Mouse (Mus musculus): Measurements from ENCODE around the gene Iffo2. TPM values are rescaled to one million over a fixed set of nuclear protein-coding genes. Genes with fewer than 3 reads are reported as not detected.

Iffo2 gene
- polyA plus RNA-seq, 1 experiment from 2014 or later: 5.3 TPM

DNA sequence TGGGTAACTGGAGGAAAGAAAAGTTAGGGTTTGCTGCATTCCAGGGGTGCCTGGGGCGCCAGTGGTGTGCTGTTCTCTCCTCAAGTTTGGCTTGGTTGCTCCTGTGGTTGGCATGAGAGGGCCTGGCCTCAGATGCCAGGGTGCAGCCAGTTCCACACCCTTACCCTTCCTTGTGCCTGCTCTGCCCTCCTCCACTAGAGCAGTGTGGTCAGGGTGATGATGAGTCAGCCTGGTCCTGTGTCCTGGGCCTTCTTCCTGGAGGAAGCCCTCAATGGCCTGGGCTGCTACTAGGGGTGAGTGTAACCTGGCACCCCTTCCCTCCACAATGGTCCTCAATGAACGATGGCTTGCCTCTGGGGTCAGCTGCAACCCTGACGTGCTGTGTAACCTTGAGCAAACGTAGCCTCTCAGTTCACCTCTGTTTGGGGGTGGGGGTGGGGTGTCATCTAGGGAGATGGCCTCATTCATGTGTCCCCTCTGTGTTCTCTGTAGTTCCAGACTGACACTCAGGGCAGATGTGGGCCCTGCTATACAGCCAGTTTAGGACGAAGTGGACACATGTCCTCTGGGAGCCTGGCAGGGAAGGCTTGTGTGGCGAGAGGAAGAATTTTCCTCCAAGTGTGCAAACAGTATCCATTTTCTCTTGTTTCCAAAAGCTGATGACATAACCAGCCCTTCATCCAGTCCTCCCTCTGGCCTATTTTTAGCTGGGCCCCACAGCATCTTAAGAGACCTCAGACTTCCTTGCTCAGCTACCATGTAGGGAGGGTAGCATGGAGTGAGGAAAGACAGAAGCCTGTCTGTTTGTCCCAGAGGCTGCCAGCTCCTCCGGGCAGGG, 71.4 kb downstream of the Iffo2 start:
- peaks cover 63% of the 10 kb centered on the region for H3K4me1 ChIP-seq (replicated peaks)
- ATAC-seq (ENCODE audit: low read depth): no peak
- no peak overlapping the region for H3K4me2 ChIP-seq
- peak overlapping the region; percentile 67 for H3K27ac ChIP-seq (replicated peaks)
- 61% methylated on average over 7 of the region's 7 CpGs for WGBS
- H3K27me3 ChIP-seq: no peaks in the 10 kb centered on the region
- H3K4me3 ChIP-seq: no peak overlapping the region
- H3K36me3 ChIP-seq: peaks cover 23% of the 10 kb centered on the region
- no peaks in the 10 kb centered on the region for H3K9me3 ChIP-seq
- 0 out of 2 replicates have a peak overlapping the region, but pooled peaks have one; percentile 8 for H3K9ac ChIP-seq

DNA sequence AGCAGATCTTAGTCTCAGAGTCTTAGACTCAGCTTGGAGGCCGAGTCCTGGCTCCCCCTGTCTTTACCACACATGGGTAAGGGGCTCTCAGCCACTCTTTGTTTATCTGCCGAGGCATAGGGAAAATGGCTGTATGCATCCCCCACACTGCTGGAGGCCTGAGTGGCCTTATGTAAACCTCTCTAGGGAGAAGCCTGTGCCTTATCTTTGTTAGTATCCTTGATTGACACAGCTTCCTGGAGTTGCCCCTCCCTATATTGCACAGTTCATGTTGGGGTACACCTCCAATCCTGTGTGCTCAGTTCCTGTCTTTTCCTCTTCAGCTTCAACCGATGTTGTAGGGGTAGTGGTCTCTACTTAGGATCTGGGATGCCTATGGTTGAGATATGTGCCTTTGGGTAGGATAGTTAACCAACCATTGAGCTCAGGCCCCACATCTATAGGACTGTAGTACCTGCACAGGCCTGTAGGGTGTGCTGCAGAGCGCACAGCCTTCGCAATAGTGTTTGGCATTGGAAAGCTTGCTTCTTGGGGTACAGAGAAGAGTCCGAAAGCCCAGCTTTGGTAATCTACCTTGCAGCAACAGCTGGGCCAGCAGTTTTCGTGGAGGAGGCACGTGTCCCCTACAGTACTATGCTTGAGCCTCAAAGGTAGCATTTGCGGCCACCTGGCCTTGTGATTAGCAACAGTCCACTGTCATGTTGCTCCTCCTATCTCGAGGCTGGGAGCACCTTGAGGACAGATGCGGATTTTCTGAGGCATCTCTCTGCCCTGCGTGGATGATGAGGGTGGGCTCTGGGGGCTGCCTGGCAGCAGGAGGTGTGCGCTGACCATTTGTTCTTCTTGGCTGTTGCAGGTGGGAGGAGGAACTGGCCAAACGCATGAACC, 72.3 kb downstream of the Iffo2 start, which contains the start of gene Gm21969:
Gene Gm21969, plus strand, starts transcription at position 830 of the 888 bp plus-strand sequence.
- H3K9ac ChIP-seq: 0 out of 2 replicates have a peak within 1 kb of the TSS, but pooled peaks have one; percentile 8
- no peak within 1 kb of the TSS for H3K4me3 ChIP-seq
- no peaks in the 10 kb centered on the region for H3K27me3 ChIP-seq
- peak within 1 kb of the TSS; percentile 67 for H3K27ac ChIP-seq (replicated peaks)
- no peak for ATAC-seq (ENCODE audit: low read depth)
- WGBS: 58% methylated on average over 14 of the region's 14 CpGs
- H3K9me3 ChIP-seq: no peaks in the 10 kb centered on the region
- H3K36me3 ChIP-seq: peaks cover 30% of the 10 kb centered on the region
- H3K4me1 ChIP-seq (replicated peaks): peaks cover 54% of the 10 kb centered on the region
- H3K4me2 ChIP-seq: no peak within 1 kb of the TSS

DNA sequence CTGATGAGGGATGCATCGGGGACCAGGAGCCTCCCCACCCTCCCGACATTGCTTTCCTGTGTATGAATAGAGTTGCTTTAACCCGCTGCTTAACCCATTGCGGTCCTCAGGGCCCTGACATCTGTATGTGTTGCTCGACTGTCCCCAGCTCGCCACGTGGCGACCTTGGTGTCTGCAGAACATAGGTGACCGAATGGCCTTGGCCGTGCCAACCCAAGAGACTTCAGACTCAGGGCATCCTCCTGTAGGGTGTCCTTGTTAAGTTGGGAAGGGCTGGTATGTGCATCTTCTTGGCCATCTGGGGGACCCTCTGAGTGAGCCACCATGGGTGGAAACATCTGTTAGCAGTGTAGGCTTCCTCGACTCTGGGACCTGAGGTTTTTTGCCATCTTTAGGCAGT, 74.9 kb downstream of the Iffo2 start:
- WGBS: 89% methylated on average over 11 of the region's 11 CpGs
- H3K27ac ChIP-seq (replicated peaks): no peak overlapping the region
- no peaks in the 10 kb centered on the region for H3K9me3 ChIP-seq
- H3K4me1 ChIP-seq (replicated peaks): peaks cover 30% of the 10 kb centered on the region
- H3K9ac ChIP-seq: no peak overlapping the region
- no peak overlapping the region for H3K4me3 ChIP-seq
- H3K27me3 ChIP-seq: no peaks in the 10 kb centered on the region
- H3K36me3 ChIP-seq: peaks cover 47% of the 10 kb centered on the region
- no peak overlapping the region for H3K4me2 ChIP-seq
- ATAC-seq (ENCODE audit: low read depth): no peak

DNA sequence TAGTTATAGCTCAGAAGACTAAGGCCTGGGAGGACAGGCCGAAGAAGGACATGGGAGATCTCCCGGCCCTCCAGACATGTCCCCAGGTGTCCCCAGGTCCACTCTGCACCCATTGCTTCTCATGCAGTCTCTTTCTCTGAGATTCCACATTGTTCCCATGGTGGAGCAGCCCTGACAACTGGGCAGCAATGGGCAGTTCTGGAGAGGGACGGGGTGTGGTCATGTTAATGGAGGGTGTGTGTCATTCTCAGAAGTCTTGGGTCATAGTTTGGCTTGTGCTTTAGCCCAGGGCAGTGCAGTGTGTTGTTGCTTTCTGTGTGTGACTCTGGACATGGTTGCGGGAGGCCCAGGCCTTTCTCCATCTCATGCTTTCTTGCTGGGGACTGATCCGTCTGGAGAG, 76.4 kb downstream of the Iffo2 start:
- Histone ChIP-seq H3K4me3 (no peak overlapping the region), H3K9me3 (no peaks in the 10 kb centered on the region), H3K4me2 (no peak overlapping the region), H3K36me3 (peaks cover 47% of the 10 kb centered on the region), H3K4me1 (replicated peaks) (peaks cover 30% of the 10 kb centered on the region), H3K27me3 (no peaks in the 10 kb centered on the region), H3K27ac (replicated peaks) (no peak overlapping the region), H3K9ac (no peak overlapping the region)
- 93% methylated on average over 5 of the region's 5 CpGs for whole genome bisulfite sequencing
- no peak for ATAC-seq (ENCODE audit: low read depth)

DNA sequence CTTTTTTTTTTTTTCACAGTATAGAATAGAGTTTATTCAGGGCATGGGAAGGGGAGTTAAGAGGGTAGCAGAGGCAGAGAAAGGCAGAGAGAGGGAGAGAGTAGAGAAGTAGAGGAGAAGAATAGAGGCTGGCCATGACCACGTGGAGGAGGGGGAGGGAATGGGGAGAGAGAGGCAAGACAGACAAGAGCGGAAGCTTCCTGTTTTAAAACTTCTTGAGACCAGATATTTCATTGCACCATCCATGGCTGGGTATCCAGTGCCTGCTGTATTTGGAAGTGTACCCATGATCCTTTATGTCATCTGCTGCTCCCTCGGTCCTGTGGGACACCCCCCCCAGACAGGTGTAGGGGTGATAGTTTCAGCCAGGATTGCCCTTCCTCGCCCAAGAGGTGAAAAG, 78.6 kb downstream of the Iffo2 start:
- peaks cover 58% of the 10 kb centered on the region for H3K36me3 ChIP-seq
- peaks cover 17% of the 10 kb centered on the region for H3K4me1 ChIP-seq (replicated peaks)
- 76% methylated on average over 4 of the region's 4 CpGs for WGBS

DNA sequence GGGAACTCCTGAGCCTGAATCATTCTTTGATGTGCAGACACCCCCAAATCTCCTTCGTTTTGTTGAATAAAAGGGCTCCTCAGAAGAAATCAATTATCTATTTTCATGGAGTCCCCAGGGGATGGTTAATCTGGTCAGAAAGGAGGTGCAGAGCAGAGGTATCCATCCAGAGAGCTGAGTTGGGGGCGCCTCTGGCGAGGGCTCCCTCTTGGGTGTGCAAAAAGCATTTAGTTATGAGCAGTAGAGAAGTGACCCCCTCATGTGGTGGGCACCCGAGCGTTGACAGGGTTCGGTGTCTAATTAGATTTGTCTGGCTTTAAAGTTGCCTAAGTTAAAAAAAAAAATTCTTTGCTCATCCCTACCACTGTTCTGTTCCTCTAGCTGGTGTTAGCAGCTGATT, 80.6 kb downstream of the Iffo2 start:
- Histone ChIP-seq H3K4me2 (no peak overlapping the region), H3K9me3 (0 out of 2 replicates have a peak, but pooled peaks cover 3% of the 10 kb centered on the region), H3K27me3 (no peaks in the 10 kb centered on the region), H3K9ac (no peak overlapping the region; the same call in 1 of the 2 replicates), H3K4me3 (no peak overlapping the region), H3K36me3 (peaks cover 63% of the 10 kb centered on the region), H3K27ac (replicated peaks) (peak overlapping the region; percentile 69), H3K4me1 (replicated peaks) (peaks cover 18% of the 10 kb centered on the region)
- 0 out of 2 replicates have a peak, but pooled peaks have one; percentile 9 for ATAC-seq (ENCODE audit: low read depth)
- WGBS: 50% methylated on average over 6 of the region's 6 CpGs

More for the DNA sequence above, 78.6 kb downstream of the Iffo2 start:
- ATAC-seq (ENCODE audit: low read depth): no peak
- Histone ChIP-seq H3K4me3 (no peak overlapping the region), H3K27me3 (no peaks in the 10 kb centered on the region), H3K27ac (replicated peaks) (no peak overlapping the region), H3K4me2 (no peak overlapping the region), H3K9ac (no peak overlapping the region), H3K9me3 (0 out of 2 replicates have a peak, but pooled peaks cover 3% of the 10 kb centered on the region)

DNA sequence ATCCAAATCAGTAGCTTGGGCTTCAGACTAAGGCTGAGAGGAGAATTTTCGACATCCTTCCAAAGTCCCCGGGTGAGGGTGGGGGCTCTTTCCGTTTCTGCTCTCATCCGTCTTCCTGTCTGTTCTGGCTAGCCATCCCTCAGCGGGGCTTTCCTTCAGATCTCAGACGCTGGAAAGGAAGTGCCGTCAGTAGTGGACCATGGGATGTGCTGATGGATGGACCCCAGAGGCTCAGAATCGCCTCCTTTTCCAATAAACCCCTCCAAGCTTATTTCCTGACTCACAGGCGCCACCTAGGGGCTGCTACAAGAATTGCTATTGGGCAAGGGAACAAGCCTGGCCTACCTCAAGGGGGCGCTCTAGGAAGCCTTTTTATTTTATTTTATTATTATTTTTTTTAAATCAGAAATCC, 81.2 kb downstream of the Iffo2 start:
- H3K9ac ChIP-seq: no peak overlapping the region

DNA sequence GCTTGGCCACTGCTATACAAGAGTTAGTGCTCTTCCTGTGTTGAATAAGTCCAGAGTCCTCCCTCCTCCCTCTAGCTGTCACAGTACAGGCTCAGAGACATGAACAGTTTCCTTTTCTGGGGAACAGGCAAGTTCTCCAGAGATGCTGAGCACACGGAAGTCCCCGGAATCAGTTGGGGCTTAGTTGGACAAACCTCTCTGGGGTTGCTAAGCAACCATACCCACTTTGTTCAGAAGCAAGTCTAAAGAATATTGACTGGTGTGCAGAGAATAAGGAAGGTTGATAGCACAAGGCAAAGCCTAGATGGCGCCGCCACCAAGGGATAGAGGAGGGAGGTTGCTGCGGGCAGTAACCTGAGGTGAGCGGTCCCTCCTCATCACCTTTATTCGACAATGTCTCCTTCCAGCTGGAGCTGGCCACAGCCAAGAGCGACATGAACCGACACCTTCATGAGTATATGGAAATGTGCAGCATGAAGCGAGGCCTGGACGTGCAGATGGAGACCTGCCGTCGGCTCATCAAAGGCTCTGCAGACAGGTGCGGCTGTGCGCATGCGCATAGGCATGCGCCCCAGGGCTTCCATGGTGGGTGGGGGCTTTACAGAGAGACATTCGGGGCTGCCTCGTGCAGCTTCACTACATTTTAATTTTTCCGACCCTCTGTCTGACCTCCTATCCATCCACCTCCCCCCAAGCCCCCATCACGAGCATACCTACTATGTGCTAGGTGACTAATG, 84.3 kb downstream of the Iffo2 start:
- 0 out of 2 replicates have a peak, but pooled peaks cover 3% of the 10 kb centered on the region for H3K9me3 ChIP-seq
- WGBS: 92% methylated on average over 21 of the region's 21 CpGs
- peaks cover 42% of the 10 kb centered on the region for H3K36me3 ChIP-seq
- H3K27me3 ChIP-seq: no peaks in the 10 kb centered on the region
- H3K27ac ChIP-seq (replicated peaks): no peak overlapping the region
- peaks cover 34% of the 10 kb centered on the region for H3K4me1 ChIP-seq (replicated peaks)
- no peak overlapping the region for H3K4me2 ChIP-seq
- H3K9ac ChIP-seq: 0 out of 2 replicates have a peak overlapping the region, but pooled peaks have one; percentile 5
- ATAC-seq (ENCODE audit: low read depth): no peak
- H3K4me3 ChIP-seq: no peak overlapping the region

More for the DNA sequence above, 81.2 kb downstream of the Iffo2 start:
- Histone ChIP-seq H3K36me3 (peaks cover 63% of the 10 kb centered on the region), H3K27ac (replicated peaks) (peak overlapping the region; percentile 69), H3K9me3 (0 out of 2 replicates have a peak, but pooled peaks cover 3% of the 10 kb centered on the region), H3K4me3 (peak overlapping the region; percentile 9; the same call in 1 of the 2 replicates), H3K4me2 (peak overlapping the region; percentile 37), H3K4me1 (replicated peaks) (peaks cover 23% of the 10 kb centered on the region), H3K27me3 (no peaks in the 10 kb centered on the region)
- 6% methylated on average over 10 of the region's 10 CpGs for WGBS
- ATAC-seq (ENCODE audit: low read depth): peak; percentile 60; the same call in 1 of the 2 replicates

DNA sequence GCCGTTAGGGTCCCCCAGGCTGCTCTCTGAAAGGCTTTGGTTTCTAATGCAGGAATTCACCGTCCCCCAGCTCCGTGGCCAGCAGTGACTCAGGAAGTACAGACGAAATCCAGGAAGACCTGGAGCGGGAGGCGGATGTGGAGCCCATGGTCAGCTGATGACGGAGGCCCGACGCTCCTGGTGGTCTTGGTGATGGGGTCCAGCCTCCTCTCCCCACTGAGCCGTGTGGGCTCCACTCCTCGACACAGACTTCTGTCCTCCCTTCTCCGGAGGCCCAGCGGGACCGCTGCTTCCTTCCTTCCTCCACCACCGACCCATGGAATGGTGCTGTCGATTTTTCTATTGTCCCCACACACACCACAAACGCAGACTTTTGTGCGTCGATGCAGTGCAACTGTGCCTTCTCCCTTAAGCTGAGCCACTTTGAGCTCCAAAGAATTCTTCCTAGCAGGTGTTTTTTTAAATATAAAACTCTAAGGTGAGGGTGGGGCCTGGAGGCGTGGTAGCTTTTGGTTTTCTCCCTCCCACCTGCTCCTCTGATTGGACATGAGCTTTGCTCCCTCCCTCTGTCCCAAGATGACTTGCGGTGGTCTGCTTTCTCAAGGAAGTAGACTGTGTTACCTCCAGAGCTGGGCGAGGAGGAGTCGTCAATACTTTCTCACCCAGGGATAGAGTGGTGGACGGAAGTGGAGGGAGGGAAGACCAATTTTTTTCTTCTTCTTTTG, 86.1 kb downstream of the Iffo2 start:
- Histone ChIP-seq H3K27ac (replicated peaks) (peak overlapping the region; percentile 11), H3K4me1 (replicated peaks) (peaks cover 22% of the 10 kb centered on the region), H3K27me3 (no peaks in the 10 kb centered on the region), H3K4me3 (peak overlapping the region; percentile 25), H3K9ac (peak overlapping the region; percentile 50), H3K36me3 (peaks cover 42% of the 10 kb centered on the region), H3K4me2 (peak overlapping the region; percentile 43), H3K9me3 (0 out of 2 replicates have a peak, but pooled peaks cover 3% of the 10 kb centered on the region)
- 19% methylated on average over 24 of the region's 24 CpGs for WGBS
- no peak; the same call in 1 of the 2 replicates for ATAC-seq (ENCODE audit: low read depth)

DNA sequence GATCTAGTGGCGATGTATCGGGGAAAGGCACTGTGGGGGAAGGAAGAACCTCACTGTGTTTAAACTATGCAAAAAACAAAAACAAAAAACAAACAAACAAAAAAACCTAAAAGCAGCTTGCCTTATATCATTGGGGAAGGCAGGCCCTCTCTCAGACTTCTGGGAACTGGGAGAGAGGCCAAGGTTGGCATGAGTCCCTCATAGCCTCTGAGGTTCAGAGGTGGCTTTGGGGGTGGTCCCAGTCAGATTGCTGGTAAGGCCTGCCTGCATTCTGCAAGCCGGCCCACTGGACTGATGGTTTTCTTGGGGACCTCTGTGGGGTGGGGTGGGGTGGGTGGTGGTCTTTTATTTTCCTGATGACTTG, 86.6 kb downstream of the Iffo2 start:
- Histone ChIP-seq H3K4me1 (replicated peaks) (peaks cover 23% of the 10 kb centered on the region), H3K4me3 (0 out of 2 replicates have a peak overlapping the region, but pooled peaks have one; percentile 25), H3K4me2 (peak overlapping the region; percentile 43), H3K27me3 (no peaks in the 10 kb centered on the region), H3K9ac (0 out of 2 replicates have a peak overlapping the region, but pooled peaks have one; percentile 50), H3K27ac (replicated peaks) (peak overlapping the region; percentile 11; the same call in 1 of the 2 replicates), H3K36me3 (peaks cover 42% of the 10 kb centered on the region), H3K9me3 (0 out of 2 replicates have a peak, but pooled peaks cover 3% of the 10 kb centered on the region)
- no peak for ATAC-seq (ENCODE audit: low read depth)
- 80% methylated on average over 3 of the region's 3 CpGs for WGBS
